Mouse (Mus musculus) regulatory T cell (primary cell): ENCODE data around the gene Psmb10.
"Not testable (repeated sequence)": the region's sequence is repeated elsewhere in the genome, so short reads cannot be mapped to it uniquely, and the experiment has no call there.

Experiments
- in situ Hi-C: fragments of 300-600 bp; cut with MboI, MseI; formaldehyde crosslinking; loops from one replicate; pipeline ENCODE4 v1.15.1; 2025; ENCODE audit warnings: high pct_unique_total_duplicates

Psmb10 gene

GRCm38 (mm10) chr8:105938306-105938669 is at the start of gene Psmb10:
Psmb10 (minus strand) TSS chr8:105938444.
- in situ Hi-C loops, result loop anchor here (10.0 kb wide), 1 partner anchor 53 kb away; the partner anchor contains the start of gene Edc4

- in situ Hi-C loops, result not testable (repeated sequence)
Observed at GRCm38 (mm10) chr8:105983406-105983805, 45.2 kb upstream of the Psmb10 start.

- in situ Hi-C loops, result no loop called here
Observed at GRCm38 (mm10) chr8:105981146-105981545, 42.9 kb upstream of the Psmb10 start.

- in situ Hi-C loops, result no loop called here
Observed at GRCm38 (mm10) chr8:105979325-105979724, 41.1 kb upstream of the Psmb10 start, which contains the start of gene Dpep3. Dpep3 (minus strand) TSS chr8:105979429.

GRCm38 (mm10) chr8:105975363-105975762 is 37.1 kb upstream of the Psmb10 start:
- in situ Hi-C loops, result no loop called here

GRCm38 (mm10) chr8:105971019-105971720 is 32.9 kb upstream of the Psmb10 start:
- in situ Hi-C loops, result no loop called here

- in situ Hi-C loops, result no loop called here
Observed at GRCm38 (mm10) chr8:105969367-105969766, 31.1 kb upstream of the Psmb10 start.

GRCm38 (mm10) chr8:105966692-105967311 is 28.6 kb upstream of the Psmb10 start:
- in situ Hi-C loops, result no loop called here

GRCm38 (mm10) chr8:105965905-105966341 is 27.7 kb upstream of the Psmb10 start, which contains the start of gene Slc12a4:
Slc12a4 (minus strand) TSS chr8:105966097.
- in situ Hi-C loops, result no loop called here

- in situ Hi-C loops, result no loop called here
Observed at GRCm38 (mm10) chr8:105965266-105965904, 27.1 kb upstream of the Psmb10 start.

GRCm38 (mm10) chr8:105964506-105965265 is 26.4 kb upstream of the Psmb10 start:
- in situ Hi-C loops, result no loop called here

GRCm38 (mm10) chr8:105961536-105961935 is 23.3 kb upstream of the Psmb10 start:
- in situ Hi-C loops, result no loop called here

- in situ Hi-C loops, result no loop called here
Observed at GRCm38 (mm10) chr8:105961101-105961500, 22.9 kb upstream of the Psmb10 start.

GRCm38 (mm10) chr8:105959350-105959749 is 21.1 kb upstream of the Psmb10 start:
- in situ Hi-C loops, result no loop called here

GRCm38 (mm10) chr8:105957813-105958212 is 19.6 kb upstream of the Psmb10 start:
- in situ Hi-C loops, result no loop called here

- in situ Hi-C loops, result no loop called here
Observed at GRCm38 (mm10) chr8:105956556-105956955, 18.3 kb upstream of the Psmb10 start.

GRCm38 (mm10) chr8:105951057-105951659 is 12.9 kb upstream of the Psmb10 start:
- in situ Hi-C loops, result no loop called here

GRCm38 (mm10) chr8:105949350-105949749 is 11.1 kb upstream of the Psmb10 start:
- in situ Hi-C loops, result no loop called here

- in situ Hi-C loops, result no loop called here
Observed at GRCm38 (mm10) chr8:105943321-105943739, 5.1 kb upstream of the Psmb10 start, which contains the start of gene Lcat. Lcat (minus strand) TSS chr8:105943382.

GRCm38 (mm10) chr8:105942542-105942941 is 4.3 kb upstream of the Psmb10 start:
- in situ Hi-C loops, result no loop called here

GRCm38 (mm10) chr8:105942026-105942425 is 3.8 kb upstream of the Psmb10 start:
- in situ Hi-C loops, result no loop called here
